Mouse (Mus musculus): ENCODE results near the gene Abraxas1.

DNA sequence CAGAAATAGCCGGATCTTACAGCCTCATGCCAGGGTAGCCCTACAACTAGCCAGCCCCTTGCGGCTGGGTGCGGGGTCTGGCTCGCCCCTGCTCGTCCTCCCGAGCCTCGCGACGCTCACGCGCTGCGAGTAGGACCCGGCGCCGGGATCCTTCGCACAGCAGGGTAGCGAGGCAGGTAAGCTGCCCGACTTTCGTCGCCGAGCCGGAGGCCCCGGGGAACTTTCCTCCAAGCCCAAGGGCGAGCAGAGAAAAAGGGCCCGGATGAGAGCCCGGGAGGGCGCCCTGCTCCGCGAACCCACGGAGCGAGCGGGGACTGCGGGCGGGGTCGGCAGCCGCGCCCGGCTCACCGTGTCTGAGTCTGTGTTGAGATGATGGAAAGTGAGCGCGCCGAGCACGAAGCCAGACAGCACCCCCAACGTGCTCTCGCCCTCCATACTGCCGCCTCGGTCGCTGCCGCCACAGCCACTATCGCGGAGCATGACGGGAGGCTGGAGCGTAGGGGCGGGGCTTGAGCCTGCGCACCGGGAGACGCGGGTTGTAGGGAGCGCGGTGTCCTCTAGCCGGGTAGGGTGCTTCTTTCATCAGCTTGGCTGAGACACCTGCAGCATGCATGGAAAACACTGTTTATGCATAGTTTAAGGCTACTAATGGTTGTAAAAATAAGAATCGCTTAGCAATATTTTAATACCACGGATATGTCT lies at the start of gene Abraxas1:
- TF ChIP-seq POLR2A (IDR thresholded peaks at IDR 0.05; ENCODE audit: control insufficient read depth in 1 of 2, insufficient read depth in 1 of 2, low read depth in 1 of 2, low read length in 2 of 2, poor library complexity in 1 of 2): peak; percentile 92 to 98
- peak; percentile 99 for TF ChIP-seq NELFE (IDR thresholded peaks at IDR 0.05; ENCODE audit: low read depth, low read length)
- TF ChIP-seq CTCF (IDR thresholded peaks at IDR 0.05 in 2 of 3, conservative IDR thresholded peaks at IDR 0.05 in 1 of 3; ENCODE audit: control insufficient read depth in 1 of 3, insufficient read depth in 1 of 3, low read depth in 2 of 3, low read length in 3 of 3, poor library complexity in 1 of 3, severe bottlenecking in 1 of 3): no peak
